Mouse (Mus musculus) 3134 (cell line): ENCODE results near the gene Eaf2.

Experiments
- DNase-seq: peaks from one replicate; pipeline ENCODE4 v3.0.0-alpha.2; 2011; ENCODE audit warnings: low spot score; ENCODE audit not compliant: insufficient read length; ENCODE audit errors: extremely low read depth

Gene Eaf2

DNA sequence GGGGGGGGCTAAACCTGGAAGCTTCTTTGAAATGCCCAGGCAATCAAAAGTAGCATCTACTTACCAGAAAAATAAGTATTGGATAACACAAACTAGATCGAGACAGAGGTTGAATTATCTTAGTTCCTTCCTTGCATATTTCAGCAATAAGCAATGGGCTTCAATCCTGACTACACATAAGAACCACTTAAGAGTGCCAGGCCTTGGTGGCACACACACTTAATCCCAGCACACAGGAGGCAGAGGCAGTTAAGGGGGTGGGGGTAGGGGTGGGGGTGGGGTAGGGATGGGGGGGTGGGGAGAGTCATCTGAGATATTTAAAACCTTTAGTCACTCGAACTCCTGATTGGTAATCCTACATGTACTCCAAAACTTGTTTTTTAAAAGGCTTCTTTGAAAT is 103.6 kb downstream of the Eaf2 start:
- no peak for DNase-seq

DNA sequence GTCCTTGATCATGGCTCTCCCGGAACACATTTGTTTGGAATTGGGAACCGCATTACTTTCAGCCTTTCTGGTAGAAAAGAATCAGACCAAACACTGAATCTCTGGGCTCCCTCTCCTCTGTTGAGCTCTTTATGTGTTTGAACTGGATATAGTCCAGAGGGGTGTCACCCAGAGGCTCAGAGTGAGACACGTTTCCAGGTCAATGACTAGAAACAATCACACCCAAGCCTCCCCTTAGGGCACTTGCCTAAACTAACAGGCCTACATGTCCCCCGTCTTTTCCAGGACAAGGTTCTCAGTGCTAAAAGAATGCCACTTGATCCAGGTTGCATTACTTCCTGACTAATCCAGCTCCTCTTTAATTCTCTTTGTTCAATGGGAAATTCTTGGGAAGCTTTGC is 104.0 kb downstream of the Eaf2 start:
- DNase-seq = no peak

DNA sequence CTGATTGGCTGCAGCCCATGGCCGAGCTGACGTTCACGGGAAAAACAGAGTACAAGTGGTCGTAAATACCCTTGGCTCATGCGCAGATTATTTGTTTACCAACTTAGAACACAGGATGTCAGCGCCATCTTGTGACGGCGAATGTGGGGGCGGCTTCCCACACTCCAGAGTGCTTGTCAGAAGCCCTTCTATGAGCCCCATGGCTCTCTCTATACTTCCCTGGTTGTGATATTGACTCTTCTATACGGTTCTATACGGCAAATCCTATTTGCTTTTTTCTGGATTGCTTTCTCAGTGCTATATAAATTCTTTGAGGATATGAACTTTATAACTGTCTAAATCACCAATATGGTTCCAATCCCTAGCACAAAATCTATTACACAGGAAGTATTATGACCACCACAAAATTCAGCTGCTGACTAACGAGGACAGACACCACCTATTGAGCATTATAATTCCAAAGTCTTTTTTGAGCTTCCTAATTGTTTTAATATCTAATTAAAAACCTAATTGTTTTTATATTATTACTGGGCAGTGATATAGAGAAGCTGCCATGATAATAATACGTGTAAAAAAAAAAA is 104.5 kb downstream of the Eaf2 start:
- no peak for DNase-seq

DNA sequence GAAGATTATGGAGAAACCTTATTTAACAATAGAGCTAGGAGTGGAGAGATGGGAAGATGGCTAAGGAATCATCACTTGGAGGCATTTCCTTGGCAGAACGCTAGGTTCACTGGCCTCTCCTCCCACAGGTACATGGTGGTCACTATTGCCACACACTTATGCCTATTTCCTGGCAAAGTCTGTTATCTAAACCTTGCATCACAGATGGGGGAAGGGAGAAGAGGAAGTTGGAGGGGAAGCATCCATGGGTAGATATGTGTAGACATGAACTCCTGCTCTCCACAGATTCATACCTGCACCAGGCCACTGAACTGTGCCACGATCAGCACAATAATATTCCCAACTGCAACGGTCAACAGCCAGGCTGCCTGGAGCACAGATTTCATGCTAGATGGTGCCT is 122.8 kb downstream of the Eaf2 start:
- DNase-seq = no peak

DNA sequence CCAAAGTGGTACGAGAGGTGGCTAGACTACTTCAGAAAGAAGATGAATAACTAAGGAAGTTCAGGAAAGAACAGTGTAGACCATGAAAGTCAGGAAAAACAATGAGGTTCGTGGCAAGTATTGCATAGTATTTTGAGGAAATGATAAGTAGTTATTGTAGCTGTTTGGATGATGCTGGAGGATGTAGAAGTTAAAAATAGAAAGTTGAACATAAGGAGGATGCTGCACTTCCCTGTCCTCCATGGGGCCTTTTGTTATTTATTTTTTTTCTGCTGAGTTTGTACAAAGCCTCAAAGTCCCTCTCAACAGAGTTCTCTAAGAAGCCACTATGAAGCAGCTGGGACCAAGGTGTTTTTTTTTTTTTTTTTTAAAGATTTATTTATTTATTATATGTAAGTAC is 127.0 kb downstream of the Eaf2 start:
- no peak for DNase-seq

DNA sequence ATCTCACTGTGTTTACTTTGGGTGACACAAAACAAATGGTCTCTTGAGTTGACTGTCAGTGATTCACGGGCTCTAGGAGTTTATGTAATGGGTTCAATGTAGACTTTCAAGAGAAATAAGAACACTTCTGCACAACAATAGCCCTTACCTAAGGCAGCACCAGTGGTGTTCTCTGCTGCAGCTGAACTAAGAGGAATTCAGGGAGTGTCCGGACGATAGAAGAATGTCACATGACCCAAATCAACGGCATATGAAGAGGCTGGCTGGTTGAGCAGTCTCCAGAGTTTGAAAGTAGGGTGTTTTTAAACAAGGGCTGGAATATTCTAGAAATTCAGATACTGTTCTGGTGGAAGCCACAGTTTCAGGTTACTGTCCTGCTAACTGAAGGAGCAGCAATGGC is 127.7 kb downstream of the Eaf2 start:
- no peak for DNase-seq

DNA sequence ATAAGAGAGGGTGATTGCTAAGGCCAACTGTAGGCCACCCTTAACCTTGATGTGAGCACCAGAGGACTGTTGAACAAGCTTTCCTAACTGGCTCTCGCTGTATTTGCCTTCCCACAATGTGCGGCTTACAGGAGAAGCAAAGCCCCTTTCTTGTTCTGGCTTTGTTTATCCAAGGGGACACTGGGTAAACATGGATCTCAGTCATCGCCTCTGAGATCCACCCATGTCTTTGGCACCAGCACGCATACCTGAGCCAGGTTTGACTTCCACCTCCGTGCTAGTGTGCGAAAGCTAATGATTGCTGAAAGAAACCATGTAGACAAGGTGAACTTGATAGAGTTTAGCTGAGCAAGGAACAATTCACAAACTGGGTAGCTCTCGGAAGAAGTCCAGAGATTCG is 131.2 kb downstream of the Eaf2 start:
- DNase-seq = no peak
